Mouse (Mus musculus) layer of hippocampus, postnatal 10 days (tissue): ENCODE measurements around the gene Fam163b. TPM values are rescaled to one million over a fixed set of nuclear protein-coding genes. Genes with fewer than 3 reads are reported as not detected.
A peak's percentile ranks its signal among the peaks of the same experiment; 100 is the strongest.

Source experiments
- DNase-seq, 2 experiments: peaks; one replicate each; pipeline ENCODE4 v3.0.0; 2021; ENCODE audit warnings: low spot score in 2 of 2
- long read RNA-seq: library from polyadenylated mRNA; stranded (forward); transcript quantifications from one replicate; pipeline ENCODE4 v2.0.0, GENCODE M21; 2023
- total RNA-seq, 2 experiments: library from RNA; stranded (reverse); gene quantifications; 2 replicates each; pipeline ENCODE4 v1.2.3; 2021

The Fam163b gene
- 100 to 1,000 TPM; 105 to 107 TPM for total RNA-seq
- long read RNA-seq, transcript Fam163b-201 (3 exons, 2,959 nt): major isoform, 9 of 20 reads
- long read RNA-seq, partial matches to known transcripts: 1 of 20 reads
- long read RNA-seq, other reads (novel, unspliced or antisense): 10 of 20 reads

DNA sequence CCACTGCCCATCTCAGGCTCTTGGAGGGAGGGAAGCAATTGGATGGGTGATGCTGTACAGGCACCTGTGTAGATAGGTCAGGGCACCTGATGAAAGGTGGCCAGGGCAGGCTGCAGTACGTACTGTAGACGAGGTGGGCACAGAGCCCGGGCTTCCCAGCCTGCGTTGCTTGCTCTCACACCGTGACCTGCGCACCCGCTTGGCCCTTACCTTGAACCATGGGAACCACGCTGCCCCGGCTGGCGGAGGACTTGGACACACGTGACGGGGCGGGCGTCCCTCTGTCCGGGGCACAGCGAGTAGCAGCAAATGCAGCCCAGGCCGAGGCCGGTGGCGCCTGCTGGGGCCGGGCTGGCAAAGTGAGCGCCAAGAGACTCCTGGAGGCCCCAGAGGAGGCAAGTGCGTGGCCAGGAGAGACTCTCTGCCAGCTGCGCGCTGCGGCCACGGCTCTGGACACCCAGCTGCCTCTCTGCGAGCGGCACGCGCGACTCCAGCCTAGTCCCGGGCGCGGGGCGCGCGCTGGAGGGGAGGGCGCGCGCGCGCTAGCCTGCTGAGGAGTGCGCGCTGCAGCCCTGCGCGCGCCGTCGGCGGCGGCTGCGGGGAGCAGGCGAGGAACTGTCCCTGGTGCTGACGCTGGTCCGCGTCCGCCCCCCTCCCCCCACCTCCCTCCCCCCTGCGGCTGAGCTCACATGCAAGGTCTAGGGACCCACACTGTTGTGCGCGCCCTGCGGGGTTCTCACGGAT is at the start of gene Fam163b:
Fam163b (minus strand) TSS at position 542 of the 744 bp plus-strand sequence.
- peak; percentile 55 to 66 for DNase-seq

DNA sequence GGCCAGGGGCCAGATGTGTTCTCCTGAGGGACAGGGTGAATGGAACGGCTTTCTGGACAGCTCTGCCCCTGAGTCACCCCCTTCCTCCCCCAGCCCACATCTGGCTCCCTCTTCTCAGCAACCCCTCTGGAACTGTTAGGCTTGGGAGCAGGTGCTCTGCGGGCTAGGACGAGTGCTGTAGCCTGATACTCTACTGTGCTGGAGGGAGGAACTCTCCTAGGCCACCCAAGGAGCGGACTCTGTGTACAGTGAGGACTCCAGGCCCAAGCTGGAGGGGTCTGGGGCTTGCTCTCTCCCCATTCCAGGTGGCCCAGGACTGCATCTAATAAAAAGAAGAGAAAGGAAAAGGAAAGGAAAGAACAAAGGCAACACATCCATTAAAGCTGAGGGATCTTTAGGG is 47.7 kb upstream of the Fam163b start:
- no peak for DNase-seq

DNA sequence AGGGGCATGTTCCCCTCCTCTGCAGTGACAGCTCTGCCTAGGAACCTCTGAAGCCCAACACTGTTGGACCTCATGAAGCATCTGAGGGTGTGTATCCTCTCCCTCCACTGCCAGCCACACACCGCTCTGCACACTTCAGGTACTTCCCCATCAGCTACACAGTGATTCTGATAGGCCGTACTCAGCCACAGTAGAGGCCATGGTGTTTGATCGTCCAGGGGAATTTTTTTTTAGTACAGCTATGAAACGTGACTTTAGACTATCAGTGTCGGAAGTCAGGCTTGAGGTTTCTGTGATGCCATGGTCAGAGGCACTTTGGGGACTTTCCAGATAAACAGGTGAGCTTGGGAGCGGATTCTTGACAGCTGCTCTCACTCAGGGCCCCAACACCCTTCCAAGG is 45.2 kb upstream of the Fam163b start:
- no peak for DNase-seq

DNA sequence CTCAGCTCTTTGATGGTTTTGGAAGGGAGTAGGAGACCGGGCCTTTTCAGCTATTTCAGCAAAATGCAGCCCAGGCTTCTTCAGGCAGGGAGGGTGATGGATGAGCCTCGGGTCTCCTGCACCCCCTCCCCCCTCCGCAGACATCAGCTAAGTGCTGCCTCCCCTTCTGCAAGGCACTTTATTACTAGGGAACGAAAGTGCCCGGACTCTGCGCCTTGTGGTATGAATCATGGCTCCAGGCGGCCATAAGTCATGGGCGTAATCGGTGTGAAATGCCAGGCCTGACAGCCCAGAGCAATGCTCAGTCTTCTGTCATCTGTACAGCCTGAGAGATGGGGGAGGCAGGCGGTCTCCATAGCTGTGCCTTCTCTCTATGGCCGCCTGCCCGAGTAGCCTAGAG is 41.4 kb upstream of the Fam163b start:
- DNase-seq: no peak

DNA sequence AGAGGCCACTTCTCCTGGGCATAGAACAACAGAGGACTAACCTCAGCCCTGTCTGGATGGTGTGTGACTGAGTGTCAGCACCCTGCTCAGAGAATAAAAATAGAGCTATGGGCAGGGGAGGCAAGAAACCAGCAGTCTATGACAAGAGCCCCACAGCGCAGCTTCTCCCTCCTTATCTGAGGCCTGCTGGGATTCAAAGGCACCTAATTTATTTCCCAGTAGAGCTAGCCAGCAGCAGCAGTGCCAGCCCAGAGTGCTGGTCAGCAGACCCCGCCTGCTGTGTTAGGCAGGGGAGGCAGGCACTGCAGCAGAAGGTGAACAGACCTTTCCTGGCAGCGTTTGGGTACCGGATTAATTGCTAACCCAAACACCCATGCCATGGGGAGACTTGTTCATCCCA is 39.6 kb upstream of the Fam163b start:
- DNase-seq: no peak

DNA sequence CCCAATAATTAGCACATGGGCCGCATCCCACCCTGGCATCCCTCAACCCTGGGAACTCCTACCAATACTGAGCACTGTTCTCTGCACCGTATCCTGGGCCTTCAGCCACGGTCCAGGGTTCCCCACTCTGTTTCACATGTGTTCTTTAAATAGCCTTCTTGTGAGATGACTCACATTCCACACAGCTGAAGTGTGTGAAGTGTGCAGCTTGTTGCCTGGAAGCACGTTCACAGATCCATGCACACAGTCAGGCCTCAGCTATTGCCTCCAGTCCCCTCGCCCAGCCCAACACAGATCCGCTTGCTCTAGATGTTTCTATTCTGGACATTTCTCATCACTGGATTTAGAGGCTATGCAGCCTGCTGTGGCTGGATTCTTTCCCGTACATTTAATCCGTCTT is 36.8 kb upstream of the Fam163b start:
- DNase-seq: no peak

DNA sequence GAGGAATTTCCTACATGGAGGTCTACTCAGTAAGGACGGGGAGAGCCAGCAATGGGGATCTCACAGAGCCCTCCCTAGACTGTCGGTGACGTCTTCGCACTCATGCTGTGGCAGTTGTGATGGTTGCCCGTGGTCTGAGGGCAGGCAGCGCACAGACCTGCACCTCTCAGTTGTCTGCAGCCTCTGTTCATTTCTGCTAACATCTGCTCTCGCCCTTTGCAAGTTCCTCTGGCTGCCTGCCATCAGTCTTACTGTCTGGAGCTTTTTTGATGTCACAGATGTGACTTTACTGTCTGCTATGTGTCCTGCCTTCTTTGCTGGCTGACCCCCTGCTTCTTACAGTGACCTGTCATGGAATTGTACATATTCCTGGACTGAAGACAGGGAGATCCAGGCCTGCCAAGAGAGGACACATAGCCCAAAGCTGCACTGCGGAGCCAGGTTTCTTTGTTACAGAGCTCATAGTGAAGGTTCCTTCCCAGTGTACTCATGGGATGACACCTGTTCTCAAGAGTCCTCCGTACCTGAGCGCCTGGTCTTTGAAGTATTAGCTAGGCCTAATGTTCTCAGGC is 33.5 kb upstream of the Fam163b start:
- DNase-seq: no peak

DNA sequence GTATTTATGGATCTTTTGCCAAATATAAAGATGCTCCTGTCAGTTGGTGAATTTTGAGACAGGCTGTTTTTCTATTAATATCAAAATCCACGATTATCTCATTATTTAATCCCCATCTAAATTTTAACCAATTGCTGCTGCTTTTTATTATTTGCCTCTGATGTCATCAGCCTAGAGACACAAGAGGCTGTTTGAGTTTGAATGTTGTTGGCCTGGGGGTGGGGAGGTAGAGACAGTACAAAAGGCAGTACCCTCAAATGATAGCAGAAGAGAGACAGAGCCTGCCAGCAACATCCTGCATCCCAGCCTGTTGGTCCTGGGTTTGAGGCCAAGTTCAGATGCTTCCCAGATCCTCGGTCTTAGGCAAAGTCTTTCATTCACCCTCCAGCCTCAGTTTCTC is 32.0 kb upstream of the Fam163b start:
- DNase-seq: no peak

DNA sequence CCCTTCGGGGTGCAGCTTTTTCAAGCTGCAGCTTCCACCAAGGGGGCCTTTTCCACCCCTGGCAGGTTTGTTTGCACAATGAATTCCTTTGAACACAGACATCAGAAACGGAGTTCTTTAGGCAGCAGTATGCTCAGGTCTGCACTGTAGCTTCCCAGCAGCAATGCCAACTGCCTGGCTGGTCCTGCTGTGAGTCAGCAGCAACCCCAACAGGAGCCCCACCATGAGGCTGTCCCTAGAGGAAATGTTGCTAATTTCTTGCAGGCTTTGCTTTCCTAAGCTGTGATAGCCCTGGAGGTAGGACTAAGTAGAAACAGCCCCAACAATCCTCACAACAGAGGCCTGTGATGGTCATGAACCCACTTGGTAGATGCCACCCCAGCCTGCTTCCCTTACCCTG is 24.7 kb upstream of the Fam163b start:
- DNase-seq: no peak

DNA sequence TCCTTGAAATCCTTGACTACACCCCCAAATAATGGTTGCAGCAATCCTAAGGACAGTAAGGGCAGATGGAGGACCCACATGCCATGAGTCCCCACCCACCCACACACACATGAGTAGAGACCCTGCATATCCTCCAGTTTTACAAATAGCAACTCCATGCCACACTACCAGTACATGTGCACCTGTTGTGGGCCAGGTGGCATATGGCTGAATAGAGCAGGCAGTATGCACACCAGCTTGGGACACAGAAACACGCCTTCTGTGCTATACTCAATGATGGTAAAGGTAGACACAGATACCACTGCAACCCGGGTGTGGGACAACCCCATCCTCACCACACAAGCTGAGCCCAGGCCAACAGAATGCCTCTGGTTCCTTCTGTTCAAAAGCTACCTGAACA is 23.8 kb upstream of the Fam163b start:
- peak; percentile 58 to 61 for DNase-seq

DNA sequence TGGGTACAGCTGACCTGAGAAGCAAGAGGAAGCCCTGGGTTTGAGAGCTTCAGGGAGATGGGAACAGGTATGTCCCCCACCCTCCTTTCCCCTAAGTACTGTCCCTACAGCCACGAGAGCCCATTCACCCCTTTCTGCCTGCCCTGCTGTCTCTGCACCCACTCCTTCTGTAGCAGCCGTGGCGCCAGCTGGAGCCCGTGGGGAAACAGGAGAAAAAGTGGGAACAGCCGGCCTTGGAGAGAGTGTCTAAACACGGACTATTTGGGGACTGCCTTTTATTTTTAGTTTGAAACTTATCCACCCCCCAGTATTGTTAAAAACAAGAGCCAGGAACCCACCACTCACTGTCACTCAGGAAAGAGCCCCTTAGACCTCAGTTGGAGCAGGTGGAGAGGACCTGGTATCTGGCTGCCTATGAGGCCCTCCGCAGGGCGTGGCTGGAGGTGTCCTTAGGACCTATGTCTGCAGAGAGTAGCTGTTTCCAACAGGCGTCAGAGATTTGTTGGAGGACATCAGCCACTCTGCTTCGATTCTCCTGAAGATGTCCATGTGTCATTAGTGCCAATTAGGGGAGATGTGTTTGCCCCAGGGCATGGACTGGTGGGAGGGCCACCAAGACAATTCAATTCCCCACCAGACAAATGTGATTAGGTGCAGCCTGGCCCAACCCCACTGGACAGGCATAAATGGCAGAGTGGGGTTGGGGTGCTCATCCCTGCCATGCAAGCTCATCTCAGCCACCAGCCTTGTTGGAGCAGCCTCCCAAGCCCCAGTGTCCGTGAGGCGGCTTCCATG is 22.7 kb upstream of the Fam163b start, which contains the start of gene Dbh:
Dbh (plus strand) TSS at position 438 of the 795 bp plus-strand sequence.
- DNase-seq: peak; percentile 59 to 71

DNA sequence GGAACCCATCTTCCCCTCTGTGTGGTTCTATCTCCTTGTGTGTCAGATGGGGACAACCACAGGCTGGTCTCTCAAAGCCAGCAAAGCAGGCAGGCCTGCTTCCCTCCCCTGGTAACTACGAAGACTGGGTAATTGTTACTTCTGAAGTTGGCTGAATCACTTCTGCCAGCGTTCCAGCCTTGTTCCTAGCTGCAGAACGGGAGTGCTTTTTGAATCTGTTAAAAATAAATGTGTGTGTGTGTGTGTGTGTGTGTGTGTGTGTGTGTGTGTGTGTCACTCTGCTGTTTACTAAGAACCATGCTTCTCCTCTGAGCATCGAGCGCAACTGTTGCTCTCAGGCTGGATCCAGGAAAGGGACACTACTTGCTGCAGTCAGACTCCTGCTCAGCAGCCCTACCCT is 21.6 kb upstream of the Fam163b start:
- DNase-seq: peak in 1 of 2 experiments; percentile 51

DNA sequence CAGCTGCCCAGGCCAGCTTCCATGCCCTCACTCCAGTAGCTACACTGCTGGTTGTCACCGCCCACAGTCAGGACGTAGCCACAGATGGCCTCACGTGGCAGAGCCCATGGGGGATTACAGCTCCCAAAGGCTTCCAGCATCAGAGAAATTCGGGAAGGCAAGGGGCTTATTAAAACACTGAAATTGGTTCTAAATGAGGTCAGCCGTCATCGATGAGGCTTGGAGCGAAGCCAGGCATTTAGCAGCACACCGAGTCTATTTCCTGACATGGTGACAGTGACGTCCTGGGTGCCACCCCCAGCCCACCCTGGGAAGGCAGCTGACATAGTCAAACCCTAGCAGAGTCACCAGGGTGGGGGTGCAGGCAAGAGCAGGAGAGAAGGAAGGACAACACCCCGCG is 20.4 kb upstream of the Fam163b start:
- DNase-seq: peak in 1 of 2 experiments; percentile 24

DNA sequence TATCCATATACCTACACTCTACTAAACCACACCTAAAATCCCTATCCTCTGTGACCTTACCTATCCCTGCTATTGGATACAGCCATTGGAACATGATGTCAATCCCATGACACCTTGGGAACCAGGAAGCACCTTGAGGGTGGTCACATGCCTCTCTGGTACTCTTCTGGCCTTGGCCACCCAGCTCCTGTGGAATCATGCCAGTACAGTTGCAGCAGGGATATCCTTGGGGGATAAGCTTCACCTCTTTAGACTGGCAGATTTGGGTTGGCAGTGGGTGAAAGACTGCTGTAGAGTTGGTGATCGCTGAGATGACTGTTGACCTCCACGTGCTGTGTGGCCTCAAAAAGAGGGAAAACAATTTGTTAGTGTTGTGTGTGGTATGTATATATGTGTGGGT is 19.2 kb upstream of the Fam163b start:
- DNase-seq: no peak

DNA sequence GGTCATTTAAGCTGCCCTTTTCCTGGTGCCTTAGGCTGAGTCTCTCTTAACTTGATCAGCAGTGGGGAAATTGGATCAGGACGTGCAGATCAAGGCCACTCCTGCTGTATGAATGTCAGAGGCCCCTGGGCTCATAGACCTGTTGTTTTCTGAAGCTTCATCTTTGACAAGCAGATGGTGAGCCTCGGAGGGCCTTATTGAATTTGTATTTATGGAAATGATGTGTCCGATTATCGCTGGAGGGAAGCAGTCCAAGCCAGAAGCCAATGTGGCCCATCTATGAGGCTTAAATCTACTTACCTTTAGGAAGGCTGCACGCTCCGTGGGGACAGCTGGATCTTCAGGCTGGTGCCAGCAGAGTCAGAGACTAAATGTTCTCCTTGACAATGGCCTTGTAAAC is 14.3 kb upstream of the Fam163b start:
- DNase-seq: no peak

DNA sequence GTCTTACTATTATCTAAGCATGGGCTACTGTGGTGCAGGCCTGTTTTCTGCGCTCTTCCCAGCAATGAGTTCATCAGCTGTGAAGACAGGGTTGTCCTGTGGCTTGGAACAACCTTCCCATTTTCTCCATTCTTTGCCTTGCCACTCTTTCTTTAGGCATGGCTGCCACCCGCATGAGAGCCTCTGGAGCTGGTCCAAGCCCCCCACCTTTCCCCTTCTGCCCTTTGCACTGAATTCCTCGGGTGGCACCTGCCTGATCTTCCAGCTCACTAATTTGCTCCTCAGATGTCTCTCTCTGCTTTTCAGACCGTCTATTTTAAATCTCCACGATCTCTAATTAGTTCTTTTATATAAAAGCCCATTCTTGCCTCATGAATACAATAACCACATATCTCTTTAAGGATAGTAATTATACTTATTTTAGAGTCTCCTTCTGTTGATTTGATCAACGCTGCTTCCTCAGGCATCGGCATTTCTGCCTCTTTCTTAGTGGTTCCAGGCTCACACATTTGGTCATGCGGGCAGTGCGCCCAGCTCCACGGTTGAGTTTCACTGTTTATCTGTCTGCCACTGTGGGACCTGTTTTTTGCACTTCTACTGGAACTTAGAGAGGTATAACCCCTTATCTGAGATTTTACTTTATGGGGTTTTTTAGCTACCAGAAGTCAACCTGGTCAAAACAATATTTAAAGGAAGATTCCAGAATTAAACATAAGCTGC is 12.3 kb upstream of the Fam163b start:
- no peak for DNase-seq

DNA sequence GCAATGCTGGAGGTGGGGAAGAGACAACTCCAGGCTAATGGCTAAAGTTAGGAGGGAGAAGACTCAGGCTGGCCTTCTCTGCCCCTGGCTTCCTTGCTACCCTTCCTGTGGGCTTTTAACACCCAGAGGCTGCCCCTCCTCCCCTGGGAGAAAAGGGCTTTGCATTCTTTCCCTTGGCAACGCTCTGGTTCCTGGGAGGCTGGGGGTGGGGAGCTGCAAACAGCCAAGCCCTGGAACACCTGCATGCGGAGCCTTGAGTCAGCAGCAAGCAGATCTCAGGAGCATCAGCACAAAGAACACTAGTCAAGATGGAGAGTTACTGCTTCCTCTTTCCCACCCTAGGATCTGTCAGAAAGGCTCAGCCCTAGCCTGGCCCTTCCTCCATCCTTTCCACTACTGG is 7.2 kb upstream of the Fam163b start:
- no peak for DNase-seq

DNA sequence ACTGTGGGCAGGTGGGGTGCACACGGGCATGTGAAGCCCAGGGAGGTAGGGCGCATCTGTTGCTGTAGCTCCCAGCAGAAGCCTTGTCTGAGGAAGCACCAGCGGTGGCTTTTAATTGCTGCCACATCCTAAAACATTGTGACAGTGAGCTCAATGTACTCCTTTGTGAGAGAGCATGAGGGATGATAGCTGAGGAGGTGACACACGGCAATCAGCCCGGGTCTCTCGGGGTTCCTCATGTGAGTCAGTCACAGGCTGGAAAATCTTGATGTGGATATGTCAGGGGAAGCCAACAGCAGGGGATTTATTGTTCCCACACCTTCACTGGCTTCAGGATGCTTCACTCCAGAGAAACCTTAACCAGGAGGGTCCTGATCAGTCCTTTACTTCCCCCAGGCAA is 4.5 kb upstream of the Fam163b start:
- DNase-seq: no peak

DNA sequence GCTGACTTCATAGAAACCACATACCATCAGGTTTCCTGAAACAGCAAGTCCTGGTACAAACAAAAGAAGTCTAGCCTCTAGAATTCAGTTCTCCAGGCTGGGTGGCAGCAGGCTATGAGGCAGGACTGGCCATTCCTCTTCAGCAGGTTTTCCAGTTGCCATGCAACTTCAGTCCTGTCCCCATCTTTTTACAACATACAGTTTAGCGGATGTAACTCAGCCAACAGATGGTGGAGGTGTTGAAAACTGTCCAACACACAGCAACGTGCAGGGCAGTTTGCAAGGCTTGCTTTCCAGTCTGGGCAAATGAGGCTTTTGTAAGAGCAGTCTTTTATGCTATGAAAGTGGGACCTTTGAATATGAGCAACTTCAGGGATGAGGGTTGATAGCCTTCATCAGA is 2.7 kb upstream of the Fam163b start:
- no peak for DNase-seq

DNA sequence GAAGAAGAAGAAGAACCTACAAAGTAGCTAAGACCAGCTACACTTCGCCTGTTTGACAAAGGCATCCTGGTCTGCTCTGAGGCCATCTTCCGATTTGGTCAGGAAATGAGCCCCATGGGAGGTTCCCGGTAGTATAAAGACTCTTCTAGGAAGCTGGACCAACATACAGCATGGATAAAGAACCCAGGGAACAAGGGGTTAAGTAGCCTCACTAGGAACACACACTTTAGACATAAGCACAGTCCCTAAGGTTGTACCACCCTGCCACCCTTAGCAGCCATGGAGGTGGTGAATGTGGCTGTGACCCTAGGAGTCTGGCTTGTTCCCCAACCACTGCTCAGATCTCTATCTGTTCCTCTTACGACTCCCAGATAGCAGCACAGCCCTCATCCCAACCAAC is 3.9 kb downstream of the Fam163b start:
- DNase-seq: no peak

DNA sequence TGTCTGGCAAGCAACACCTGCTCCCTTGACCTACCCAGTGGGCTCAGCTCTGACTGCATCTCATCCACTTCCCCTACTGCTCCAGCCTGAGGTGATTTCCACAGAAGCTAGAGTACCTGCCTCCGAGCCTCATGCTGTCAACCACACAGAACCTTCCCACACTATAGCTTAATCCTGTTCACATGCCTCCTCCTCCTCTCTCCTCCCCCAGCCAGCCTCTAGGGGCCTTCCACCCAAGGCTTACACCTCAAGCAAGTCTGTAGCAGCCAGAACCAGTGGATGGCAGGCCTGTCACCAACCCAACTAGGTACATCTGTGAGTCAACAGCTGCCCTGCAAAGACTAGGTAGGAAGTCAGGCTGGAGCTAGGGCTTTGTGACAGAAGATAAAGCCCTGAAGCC is 5.5 kb downstream of the Fam163b start:
- DNase-seq: no peak
